In genomic region chr10:112315136-112315535, GRCm38 (mm10) we compare ENCODE assay signal across 11 mouse cellular contexts. TPM values are rescaled to one million over a fixed set of nuclear protein-coding genes. Genes with fewer than 3 reads are reported as not detected.
A peak's percentile ranks its signal among the peaks of the same experiment; 100 is the strongest.
DNase-seq lines count a peak whose midpoint lies in the region; ATAC-seq and TF ChIP-seq lines count a peak whose summit lies in the region.
"Had no signal": no experiment of that assay in that cellular context is flagged by ENCODE, and none has a peak within 500 bp of the region (broad histone marks: within the 10 kb centered on the region; RNA-seq: fewer than 3 reads in every experiment).

No protein-coding gene starts in this region.

- no peaks in the 10 kb centered on the region for H3K4me1 ChIP-seq in forebrain, postnatal 0 days (ENCODE audit: insufficient read depth)
- H3K4me1 ChIP-seq in forebrain, embryonic 10.5 days = no peaks in the 10 kb centered on the region
- H3K4me1 ChIP-seq: limb, embryonic 12.5 days; midbrain, embryonic 10.5 days had no signal

- 0 out of 2 replicates have a peak overlapping the region, but pooled peaks have one; percentile 8 for H3K4me2 ChIP-seq in forebrain, postnatal 0 days (ENCODE audit: low read depth)
- H3K4me2 ChIP-seq: limb, embryonic 12.5 days had no signal

- intact Hi-C loops in left cerebral cortex, postnatal 36 days (cut with DNase I) = no loop called here

- no peaks in the 10 kb centered on the region for H3K9me3 ChIP-seq in forebrain, postnatal 0 days (ENCODE audit: low read length)
- H3K9me3 ChIP-seq in forebrain, embryonic 10.5 days = no peaks in the 10 kb centered on the region
- H3K9me3 ChIP-seq: limb, embryonic 12.5 days; midbrain, embryonic 10.5 days had no signal

- 39% methylated on average over 11 of the region's 11 CpGs for WGBS in forebrain, postnatal 0 days
- 87% methylated on average over 11 of the region's 11 CpGs for WGBS in forebrain, embryonic 10.5 days

- peak; percentile 42 for DNase-seq in forebrain, postnatal 0 days
- no peak for DNase-seq in forebrain, embryonic 10.5 days (ENCODE audit: extremely low spot score, low spot score)
- DNase-seq in R1 (ENCODE audit: low read depth, low spot score) = peak; percentile 17
- peak; percentile 24 to 51 for DNase-seq in frontal cortex, postnatal 36 days (ENCODE audit: low spot score in 2 of 2)
- DNase-seq in left cerebral cortex, postnatal 36 days (ENCODE audit: low spot score in 2 of 2) = peak; percentile 20 to 23
- no peak for DNase-seq in ovary, adult 18-20 months (ENCODE audit: low spot score)
- DNase-seq in spleen, postnatal 36 days (ENCODE audit: low spot score in 2 of 2) = no peak
- DNase-seq in adrenal gland, postnatal 4 days (ENCODE audit: low spot score in 2 of 2) = no peak
- DNase-seq: heart, postnatal 14 days had no signal

- H3K9ac ChIP-seq in forebrain, postnatal 0 days = no peak overlapping the region
- H3K9ac ChIP-seq: limb, embryonic 12.5 days had no signal

- no peaks in the 10 kb centered on the region for H3K36me3 ChIP-seq in forebrain, postnatal 0 days (ENCODE audit: insufficient read depth)
- H3K36me3 ChIP-seq in forebrain, embryonic 10.5 days (replicated peaks) = no peaks in the 10 kb centered on the region
- H3K36me3 ChIP-seq: limb, embryonic 12.5 days; midbrain, embryonic 10.5 days had no signal

- no peak overlapping the region for H3K4me3 ChIP-seq in forebrain, postnatal 0 days (ENCODE audit: low read depth, low read length)
- H3K4me3 ChIP-seq in forebrain, embryonic 10.5 days = no peak overlapping the region
- H3K4me3 ChIP-seq: limb, embryonic 12.5 days; midbrain, embryonic 10.5 days had no signal

- no peak overlapping the region for H3K27ac ChIP-seq in forebrain, postnatal 0 days (ENCODE audit: low read depth, low read length)
- no peak overlapping the region for H3K27ac ChIP-seq in forebrain, embryonic 10.5 days
- H3K27ac ChIP-seq: limb, embryonic 12.5 days; midbrain, embryonic 10.5 days had no signal

- no peak for TF ChIP-seq CTCF in forebrain, postnatal 0 days (IDR thresholded peaks at IDR 0.05; ENCODE audit: low read depth)

- H3K27me3 ChIP-seq in forebrain, postnatal 0 days (ENCODE audit: insufficient read depth, low read length) = no peaks in the 10 kb centered on the region
- no peaks in the 10 kb centered on the region for H3K27me3 ChIP-seq in forebrain, embryonic 10.5 days (ENCODE audit: poor library complexity, severe bottlenecking)
- H3K27me3 ChIP-seq: limb, embryonic 12.5 days had no signal

- peak; percentile 85 for ATAC-seq in forebrain, postnatal 0 days

RNA-seq across cellular contexts. Expression of gene Kcnc2, which starts 44.2 kb away (rescaled TPM):
- 14.8 and 17.9 TPM in 2 replicates for total RNA-seq in forebrain, postnatal 0 days (2014; rRNA removed)
- polyA plus RNA-seq in forebrain, postnatal 0 days (2015; fragmentation: Nextera tagmentation; extraction: Ambion mirVana) = 4.1 and 6.1 TPM in 2 replicates
- 0.30 and 0.32 TPM in 2 replicates for polyA plus RNA-seq in forebrain, embryonic 10.5 days (2016; fragmentation: Nextera tagmentation; extraction: Ambion mirVana)
- 10 to 100 TPM; 82.0 to 92.6 TPM for total RNA-seq in left cerebral cortex, postnatal 36 days (2021)
- total RNA-seq in adrenal gland, postnatal 4 days (2021) = 1 to 10 TPM in 1 of 2 experiments, under 1 TPM in 1; 0.42 to 1.7 TPM

Comparison
In these comparisons a context has a peak if more than half of its experiments do, and no peak if none do; other contexts are left out.
1. DNase-seq: peak in forebrain, postnatal 0 days (single experiment), R1 (single experiment), frontal cortex, postnatal 36 days (2 of 2) and left cerebral cortex, postnatal 36 days (2 of 2); none in forebrain, embryonic 10.5 days (single experiment), ovary, adult 18-20 months (single experiment), spleen, postnatal 36 days (0 of 2) and adrenal gland, postnatal 4 days (0 of 2).